Mouse (Mus musculus) liver, embryonic 14.5 days (tissue): ENCODE data around the gene Uchl4. TPM values are rescaled to one million over a fixed set of nuclear protein-coding genes. Genes with fewer than 3 reads are reported as not detected.
"Not testable (repeated sequence)": the region's sequence is repeated elsewhere in the genome, so short reads cannot be mapped to it uniquely, and the experiment has no call there.

Source experiments
- ATAC-seq: fragments of 200-750 bp; cut with Nextera tagmentation; 2 replicates; pipeline ENCODE4 v1.8.0; 2017; ENCODE audit warnings: moderate number of reproducible peaks, mild to moderate bottlenecking, moderate library complexity; ENCODE audit not compliant: insufficient read depth
- DNase-seq, 3 experiments: peaks; one replicate each; pipeline ENCODE4 v3.0.0-alpha.2; 2012 to 2013; ENCODE audit warnings: low read depth in 3 of 3, low spot score in 3 of 3
- H3K27ac ChIP-seq: fragments of 300-500 bp; sonication (generic); 2 replicates; pipeline ENCODE4 v1.5.1; 2014; ENCODE audit warnings: moderate library complexity, mild to moderate bottlenecking, control low read depth, inconsistent platforms
- H3K27me3 ChIP-seq: fragments of 300-500 bp; sonication (generic); 2 replicates; pipeline ENCODE4 v1.6.1; 2014; ENCODE audit warnings: mild to moderate bottlenecking, low read length, moderate library complexity; ENCODE audit not compliant: control insufficient read depth, insufficient read depth
- H3K36me3 ChIP-seq: fragments of 300-500 bp; sonication (generic); replicated peaks from 2 replicates; pipeline ENCODE4 v1.6.1; 2014; ENCODE audit warnings: low read depth; ENCODE audit not compliant: control insufficient read depth, insufficient read depth
- H3K4me1 ChIP-seq, 2 experiments: fragments of 200-500 bp in 1 of 2; fragments of 300-500 bp in 1 of 2; sonication (generic) in 1 of 2; replicated peaks; 2 replicates each; pipeline ENCODE4 v1.6.1; 2012 to 2014; ENCODE audit warnings: antibody characterized with exemption in 1 of 2, inconsistent platforms in 1 of 2, low read length in 1 of 2; ENCODE audit not compliant: control insufficient read depth in 2 of 2, insufficient read depth in 2 of 2
- H3K4me2 ChIP-seq: fragments of 300-500 bp; sonication (generic); 2 replicates; pipeline ENCODE4 v1.6.1; 2014; ENCODE audit warnings: low read depth, mild to moderate bottlenecking, control low read depth, moderate library complexity
- H3K4me3 ChIP-seq, 2 experiments: fragments of 200-500 bp in 1 of 2; fragments of 300-500 bp in 1 of 2; sonication (generic) in 1 of 2; 2 replicates each; pipeline ENCODE4 v1.5.1; 2012 to 2014; ENCODE audit warnings: low read depth in 2 of 2, low read length in 2 of 2, mild to moderate bottlenecking in 2 of 2, control low read depth in 1 of 2, inconsistent platforms in 1 of 2, moderate library complexity in 1 of 2; ENCODE audit not compliant: insufficient read depth in 1 of 2
- H3K9ac ChIP-seq: fragments of 300-500 bp; sonication (generic); replicated peaks from 2 replicates; pipeline ENCODE4 v1.6.1; 2014; ENCODE audit warnings: mild to moderate bottlenecking, control low read depth, moderate library complexity
- H3K9me3 ChIP-seq: fragments of 300-500 bp; sonication (generic); 2 replicates; pipeline ENCODE4 v1.6.1; 2016; ENCODE audit warnings: low read length, mixed read lengths; ENCODE audit not compliant: control insufficient read depth
- CTCF ChIP-seq: IDR thresholded peaks from 2 replicates; pipeline ENCODE4 v1.5.1; 2016; ENCODE audit warnings: antibody characterized with exemption, low read depth, control low read depth
- EP300 ChIP-seq: IDR thresholded peaks from 2 replicates; pipeline ENCODE4 v1.6.1; 2016; ENCODE audit warnings: antibody characterized with exemption, low read depth
- WGBS: fragments of 180-500 bp; shearing (Covaris S2); extraction: QIAGEN DNeasy Blood & Tissue Kit; methylation state at CpG from one replicate; pipeline ENCODE4 v1.1.7; 2014; ENCODE audit not compliant: insufficient replicate concordance; 5-methylcytosine and 5-hydroxymethylcytosine counted together
- polyA plus RNA-seq, 2 experiments: library from polyadenylated mRNA; depleted of rRNA in 1 of 2; stranded (reverse) in 1 of 2; unstranded in 1 of 2; fragments of >200 nt; fragmentation: Nextera tagmentation in 1 of 2; extraction: Ambion mirVana in 1 of 2; gene quantifications; 2 replicates each; pipeline versions ENCODE4 v1.2.1 to v1.2.3; 2012 to 2014

Gene Uchl4
- polyA plus RNA-seq, 2 experiments: 0.13 to 0.77 TPM

DNA sequence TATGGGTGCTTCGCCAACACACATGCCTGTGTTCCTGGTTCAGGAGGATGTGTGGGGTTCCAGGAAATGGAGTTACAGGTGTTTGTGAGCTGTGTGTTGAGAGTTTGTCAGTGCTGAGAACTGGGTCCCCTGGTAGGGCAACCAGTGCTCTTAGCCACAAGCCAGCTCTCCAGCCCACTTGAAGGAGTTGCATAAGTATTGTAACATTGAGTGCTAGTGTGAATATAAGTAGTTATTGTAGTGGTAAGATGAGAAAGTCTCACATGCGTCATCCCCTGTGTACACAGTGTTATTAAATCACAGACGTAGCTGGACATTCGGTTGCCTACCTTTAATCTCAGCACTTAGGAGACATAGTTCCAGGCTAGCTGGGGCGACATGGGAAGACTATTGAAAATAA is 24.9 kb downstream of the Uchl4 start:
- no peak for ATAC-seq

DNA sequence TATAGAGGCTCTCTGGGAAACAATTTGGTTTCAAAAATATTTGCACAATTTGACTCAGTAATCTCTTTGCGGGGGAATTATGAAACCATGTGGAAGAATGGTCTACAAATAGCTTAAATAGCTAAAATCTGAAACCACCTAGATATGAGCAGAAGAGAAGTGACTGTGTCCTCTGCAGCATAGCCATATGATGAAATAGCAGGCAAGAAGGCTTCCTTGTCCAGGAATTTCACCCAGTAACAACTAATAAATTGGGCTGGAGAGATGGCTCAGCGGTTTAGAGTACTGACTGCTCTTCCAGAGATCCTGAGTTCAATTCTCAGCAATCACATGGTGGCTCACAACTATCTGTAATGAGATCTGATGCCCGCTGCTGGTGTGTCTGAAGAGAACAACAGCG is 26.0 kb downstream of the Uchl4 start:
- H3K36me3 ChIP-seq: no peaks in the 10 kb centered on the region
- H3K4me3 ChIP-seq: no peak overlapping the region
- H3K9ac ChIP-seq: no peak overlapping the region
- no peak overlapping the region for H3K27ac ChIP-seq
- H3K4me2 ChIP-seq: no peak overlapping the region
- H3K4me1 ChIP-seq: no peaks in the 10 kb centered on the region
- WGBS: 72% methylated on average over 4 of the region's 4 CpGs
- H3K27me3 ChIP-seq: no peaks in the 10 kb centered on the region
- ATAC-seq: no peak
- no peaks in the 10 kb centered on the region for H3K9me3 ChIP-seq
- TF ChIP-seq CTCF (no peak), EP300 (no peak)
- DNase-seq: no peak

More for the DNA sequence above, 24.9 kb downstream of the Uchl4 start:
- no peak overlapping the region for H3K27ac ChIP-seq
- H3K36me3 ChIP-seq: no peaks in the 10 kb centered on the region
- WGBS: 67% methylated on average over 5 of the region's 5 CpGs
- no peak overlapping the region for H3K9ac ChIP-seq
- TF ChIP-seq CTCF (no peak), EP300 (no peak)
- no peak overlapping the region for H3K4me3 ChIP-seq
- no peak overlapping the region for H3K4me2 ChIP-seq
- no peaks in the 10 kb centered on the region for H3K27me3 ChIP-seq
- DNase-seq: no peak
- no peaks in the 10 kb centered on the region for H3K9me3 ChIP-seq
- no peaks in the 10 kb centered on the region for H3K4me1 ChIP-seq

DNA sequence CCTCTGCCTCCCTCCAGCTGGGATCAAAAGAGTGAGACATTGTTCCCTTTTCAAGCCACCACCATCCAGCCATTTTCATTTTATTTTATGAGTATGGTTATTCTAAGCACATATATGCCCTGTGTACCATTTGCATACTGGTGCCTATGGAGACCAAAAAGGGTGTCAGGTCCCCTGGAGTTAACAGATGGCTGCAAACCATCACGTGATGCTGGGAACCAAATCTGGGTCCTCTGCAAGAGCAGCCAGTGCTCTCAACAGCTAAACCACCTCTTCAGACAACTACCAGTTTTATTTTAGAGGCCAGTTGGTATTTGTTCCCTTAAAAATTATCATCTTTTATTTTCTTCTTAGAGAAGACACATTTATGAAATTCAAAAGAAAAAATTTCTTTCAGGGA is 29.8 kb downstream of the Uchl4 start:
- H3K4me2 ChIP-seq: no peak overlapping the region
- H3K4me1 ChIP-seq: no peaks in the 10 kb centered on the region
- H3K9ac ChIP-seq: no peak overlapping the region
- H3K27me3 ChIP-seq: no peaks in the 10 kb centered on the region
- DNase-seq (no peak), ATAC-seq (no peak)
- TF ChIP-seq EP300 (no peak), CTCF (no peak)
- H3K27ac ChIP-seq: no peak overlapping the region
- no peaks in the 10 kb centered on the region for H3K9me3 ChIP-seq
- H3K4me3 ChIP-seq: no peak overlapping the region
- no peaks in the 10 kb centered on the region for H3K36me3 ChIP-seq
- WGBS: 34% methylated on average over 1 of the region's 1 CpGs

DNA sequence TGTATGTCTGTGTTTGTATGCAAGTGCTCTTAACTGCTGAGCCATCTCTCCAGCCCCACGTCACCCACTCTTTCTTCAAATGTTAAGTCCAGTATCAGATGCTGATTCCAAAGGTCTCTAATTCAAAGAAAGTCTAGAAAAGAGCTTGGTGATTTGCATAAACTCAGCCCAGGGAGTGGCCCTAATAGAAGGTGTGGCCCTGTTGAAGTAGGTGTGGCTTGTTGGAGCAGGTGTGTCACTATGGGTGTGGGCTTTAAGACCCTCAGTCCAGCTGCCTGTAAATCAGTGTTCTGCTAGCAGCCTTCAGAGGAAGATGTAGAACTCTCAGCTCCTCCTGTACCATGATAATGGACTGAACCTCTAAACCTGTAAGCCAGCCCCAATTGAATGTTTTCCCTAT is 32.2 kb downstream of the Uchl4 start:
- WGBS: 61% methylated on average over 1 of the region's 1 CpGs

DNA sequence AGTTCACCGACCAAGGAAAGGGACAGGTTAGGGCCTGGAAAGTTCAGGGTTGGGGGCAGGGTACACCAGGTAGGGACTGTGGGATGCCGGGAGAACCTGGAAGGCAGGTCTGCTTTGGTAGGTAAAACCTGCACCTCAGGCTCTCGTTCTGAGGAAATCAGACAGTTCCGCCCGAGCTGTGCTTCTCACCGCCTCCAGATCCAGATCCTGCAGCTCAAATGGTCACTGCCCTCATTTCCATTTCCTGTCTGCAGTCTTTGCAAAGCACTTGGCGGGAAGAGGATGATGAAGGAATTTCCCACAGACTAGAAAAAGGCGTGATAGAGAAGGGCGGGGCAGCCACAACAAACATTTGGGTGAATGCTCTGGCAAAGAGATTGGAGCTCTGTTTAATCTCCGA is 33.2 kb downstream of the Uchl4 start:
- H3K9me3 ChIP-seq: no peaks in the 10 kb centered on the region
- DNase-seq (no peak), ATAC-seq (no peak)
- no peaks in the 10 kb centered on the region for H3K27me3 ChIP-seq
- H3K36me3 ChIP-seq: no peaks in the 10 kb centered on the region
- TF ChIP-seq CTCF (no peak), EP300 (no peak)
- no peak overlapping the region for H3K9ac ChIP-seq
- 62% methylated on average over 10 of the region's 10 CpGs for WGBS
- no peak overlapping the region for H3K27ac ChIP-seq
- H3K4me1 ChIP-seq: no peaks in the 10 kb centered on the region
- no peak overlapping the region for H3K4me3 ChIP-seq
- no peak overlapping the region for H3K4me2 ChIP-seq

More for the DNA sequence above, 32.2 kb downstream of the Uchl4 start:
- ATAC-seq: no peak
- TF ChIP-seq EP300 (no peak), CTCF (no peak)
- DNase-seq: no peak
- no peaks in the 10 kb centered on the region for H3K4me1 ChIP-seq
- no peak overlapping the region for H3K4me3 ChIP-seq
- no peaks in the 10 kb centered on the region for H3K9me3 ChIP-seq
- H3K36me3 ChIP-seq: no peaks in the 10 kb centered on the region
- no peak overlapping the region for H3K27ac ChIP-seq
- no peaks in the 10 kb centered on the region for H3K27me3 ChIP-seq
- H3K9ac ChIP-seq: no peak overlapping the region
- H3K4me2 ChIP-seq: no peak overlapping the region

DNA sequence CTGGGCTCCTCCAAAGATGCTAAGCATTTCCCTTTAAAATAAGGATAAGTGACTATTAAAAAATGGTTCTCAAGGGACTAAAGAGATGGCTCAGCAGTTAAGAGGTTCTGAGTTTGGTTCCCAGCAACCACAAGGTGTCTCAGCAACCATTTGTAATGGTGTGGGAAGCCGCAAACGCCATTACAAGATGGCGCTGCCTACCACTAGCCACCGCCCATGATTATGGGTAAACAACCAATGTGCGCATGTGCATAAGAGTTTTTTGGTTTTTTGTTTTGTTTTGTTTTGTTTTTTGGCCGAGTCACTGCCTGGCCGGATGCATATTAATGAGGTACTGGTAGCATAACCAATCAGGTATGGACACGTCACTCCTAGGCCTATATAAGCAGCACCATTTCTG is 33.8 kb downstream of the Uchl4 start:
- H3K27me3 ChIP-seq, H3K9ac ChIP-seq, H3K4me2 ChIP-seq, H3K4me1 ChIP-seq, DNase-seq, H3K9me3 ChIP-seq, H3K4me3 ChIP-seq, H3K27ac ChIP-seq, ATAC-seq, H3K36me3 ChIP-seq: not testable (repeated sequence)
- WGBS: 82% methylated on average over 8 of the region's 8 CpGs
